In genomic region chr2:66439764-66440471, GRCm38 (mm10) we compare ENCODE assay signal across 10 mouse cellular contexts. TPM values are rescaled to one million over a fixed set of nuclear protein-coding genes. Genes with fewer than 3 reads are reported as not detected.
A peak's percentile ranks its signal among the peaks of the same experiment; 100 is the strongest.
DNase-seq lines count a peak whose midpoint lies in the region; ATAC-seq lines count a peak whose summit lies in the region.
"Had no signal": no experiment of that assay in that cellular context is flagged by ENCODE, and none has a peak within 500 bp of the region (broad histone marks: within the 10 kb centered on the region; RNA-seq: fewer than 3 reads in every experiment).

No protein-coding gene starts in this region.

- intact Hi-C loops in heart, postnatal 10 days (cut with DNase I) = no loop called here

- no peaks in the 10 kb centered on the region for H3K27me3 ChIP-seq in hindbrain, embryonic 12.5 days
- H3K27me3 ChIP-seq in midbrain, embryonic 11.5 days (ENCODE audit: control insufficient read depth, insufficient read depth, low read length) = no peaks in the 10 kb centered on the region

- H3K4me1 ChIP-seq in hindbrain, embryonic 12.5 days = peaks cover 11% of the 10 kb centered on the region
- peaks cover 3% of the 10 kb centered on the region; the same call in 1 of the 2 replicates for H3K4me1 ChIP-seq in midbrain, embryonic 11.5 days (ENCODE audit: control insufficient read depth, insufficient read depth, low read length)

- H3K9me3 ChIP-seq in hindbrain, embryonic 12.5 days (replicated peaks) = no peaks in the 10 kb centered on the region
- no peaks in the 10 kb centered on the region for H3K9me3 ChIP-seq in midbrain, embryonic 11.5 days (ENCODE audit: control insufficient read depth, low read length)

- peak overlapping the region; percentile 63 for H3K4me2 ChIP-seq in hindbrain, embryonic 12.5 days (replicated peaks)
- H3K4me2 ChIP-seq in midbrain, embryonic 11.5 days = peak overlapping the region; percentile 62

- peak; percentile 69 for ATAC-seq in hindbrain, embryonic 12.5 days (ENCODE audit: low FRiP score)
- peak; percentile 73 for ATAC-seq in midbrain, embryonic 11.5 days (ENCODE audit: low FRiP score)
- ATAC-seq: Patski had no signal

- DNase-seq in layer of hippocampus, adult 11-12 months (ENCODE audit: low spot score) = peak; percentile 12
- DNase-seq in layer of hippocampus, adult 9-10 months (ENCODE audit: low spot score) = no peak
- peak; percentile 59 to 64 for DNase-seq in cerebellum, postnatal 25 days
- DNase-seq in midbrain, embryonic 11.5 days (ENCODE audit: low spot score, missing footprints) = peak; percentile 94
- peak; percentile 5 for DNase-seq in yolk sac, embryonic 10.5 days (ENCODE audit: low spot score)
- no peak for DNase-seq in spleen, postnatal 10 days (ENCODE audit: low spot score in 2 of 2)
- no peak for DNase-seq in heart, postnatal 10 days

- H3K4me3 ChIP-seq in hindbrain, embryonic 12.5 days = peak overlapping the region; percentile 35
- peak overlapping the region; percentile 29 for H3K4me3 ChIP-seq in midbrain, embryonic 11.5 days (ENCODE audit: low read depth, low read length)

- 0 out of 2 replicates have a peak overlapping the region, but pooled peaks have one; percentile 33 for H3K9ac ChIP-seq in hindbrain, embryonic 12.5 days
- peak overlapping the region; percentile 40 for H3K9ac ChIP-seq in midbrain, embryonic 11.5 days (ENCODE audit: low read length)

- 7% methylated on average over 21 of the region's 21 CpGs for WGBS in hindbrain, embryonic 12.5 days
- 5% methylated on average over 21 of the region's 21 CpGs for WGBS in midbrain, embryonic 11.5 days

- H3K27ac ChIP-seq in hindbrain, embryonic 12.5 days = no peak overlapping the region
- H3K27ac ChIP-seq in midbrain, embryonic 11.5 days (ENCODE audit: low read depth, low read length) = no peak overlapping the region

- H3K36me3 ChIP-seq in hindbrain, embryonic 12.5 days = no peaks in the 10 kb centered on the region
- H3K36me3 ChIP-seq in midbrain, embryonic 11.5 days (ENCODE audit: control insufficient read depth, insufficient read depth, low read length) = no peaks in the 10 kb centered on the region

RNA-seq across cellular contexts. Expression of gene Scn1a, which starts 0.7 kb away (rescaled TPM):
- 4.0 and 5.4 TPM in 2 replicates for polyA plus RNA-seq in hindbrain, embryonic 12.5 days (2016; fragmentation: Nextera tagmentation; extraction: Ambion mirVana)
- polyA plus RNA-seq in midbrain, embryonic 11.5 days (2014; fragmentation: Nextera tagmentation; extraction: Ambion mirVana) = 1.8 and 2.4 TPM in 2 replicates
- under 1 TPM; 0.05 TPM for total RNA-seq in heart, postnatal 10 days (2021)
- polyA plus RNA-seq: Patski; spleen, adult 2 months had no signal

Comparison
In these comparisons a context has a peak if more than half of its experiments do, and no peak if none do; other contexts are left out.
1. DNase-seq: peak in layer of hippocampus, adult 11-12 months (single experiment), cerebellum, postnatal 25 days (2 of 2), midbrain, embryonic 11.5 days (single experiment) and yolk sac, embryonic 10.5 days (single experiment); none in layer of hippocampus, adult 9-10 months (single experiment), spleen, postnatal 10 days (0 of 2) and heart, postnatal 10 days (0 of 2).